Mouse (Mus musculus) heart, postnatal 0 days (tissue): Measurements from ENCODE around the gene Dapp1.

Experiments used
- CTCF ChIP-seq: IDR thresholded peaks from 2 replicates; pipeline ENCODE4 v1.5.1; 2016; ENCODE audit warnings: antibody characterized with exemption, control low read depth, low read depth
- EP300 ChIP-seq: IDR thresholded peaks from 2 replicates; pipeline ENCODE4 v1.6.1; 2016; ENCODE audit warnings: antibody characterized with exemption, low read depth

GRCm38 (mm10) chr3:137955560-137956081 is 25.7 kb downstream of the Dapp1 start:
- TF ChIP-seq CTCF (no peak), EP300 (no peak)
